7 mouse cellular contexts compared by ENCODE assay signal in the genomic region with DNA sequence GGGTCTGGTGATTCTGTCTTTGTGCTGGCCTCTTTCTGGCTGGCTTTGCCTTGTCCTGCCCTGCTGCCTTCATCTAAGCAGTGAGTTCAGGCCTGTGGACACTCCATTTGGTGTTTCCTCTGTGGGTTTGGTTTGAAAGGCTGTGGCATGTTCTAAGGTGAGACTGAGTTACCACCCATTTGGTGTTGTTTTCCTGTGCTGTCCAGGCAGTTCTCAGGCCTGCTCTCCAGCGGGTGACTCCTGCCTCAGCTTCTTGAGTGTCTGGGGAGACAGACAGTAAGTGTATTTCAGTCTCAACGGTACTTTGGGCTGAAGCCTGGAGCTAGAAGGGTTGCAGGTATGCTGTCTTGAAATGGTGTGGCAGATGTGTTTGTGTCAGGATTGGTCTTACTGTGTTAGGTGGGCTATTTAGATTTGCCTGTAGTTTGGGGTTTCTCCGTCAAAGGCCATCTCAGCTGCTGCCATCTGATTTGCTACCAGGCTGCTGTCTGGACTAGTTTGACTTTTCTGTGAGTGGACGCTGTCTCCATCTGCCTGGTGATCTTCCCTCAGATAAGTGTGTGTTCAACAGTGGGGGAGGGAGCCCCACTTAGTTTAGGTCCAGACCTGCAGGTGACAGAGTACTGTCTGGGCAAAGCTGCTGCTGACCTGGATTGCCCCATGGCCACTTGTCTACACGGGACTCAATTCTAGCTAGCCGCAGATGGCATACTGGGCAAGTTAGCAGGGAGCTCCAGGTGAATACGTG. TPM values are rescaled to one million over a fixed set of nuclear protein-coding genes. Genes with fewer than 3 reads are reported as not detected.
DNase-seq lines count a peak whose midpoint lies in the region; ATAC-seq and TF ChIP-seq lines count a peak whose summit lies in the region.

No protein-coding gene starts in this region.

- no peak for TF ChIP-seq POLR2A in lung, adult 2 months (IDR thresholded peaks at IDR 0.05; ENCODE audit: borderline replicate concordance, extremely low read depth, low read depth, low read length)

- H3K4me2 ChIP-seq in embryonic facial prominence, embryonic 14.5 days (ENCODE audit: low read depth, low read length), result peak overlapping the region; percentile 99
- peak overlapping the region; percentile 96 for H3K4me2 ChIP-seq in intestine, embryonic 16.5 days (ENCODE audit: low read depth, low read length)
- peak overlapping the region; percentile 99 for H3K4me2 ChIP-seq in neural tube, embryonic 14.5 days (ENCODE audit: low read depth, low read length)

- DNase-seq in lung, adult 2 months, result no peak
- no peak for DNase-seq in lung, adult 18-20 months
- no peak for DNase-seq in embryonic facial prominence, embryonic 14.5 days (ENCODE audit: low spot score)
- no peak for DNase-seq in yolk sac, embryonic 10.5 days (ENCODE audit: low spot score)
- DNase-seq in retina, postnatal 1 day, result no peak

- H3K9ac ChIP-seq in embryonic facial prominence, embryonic 14.5 days (ENCODE audit: low read depth, low read length), result peak overlapping the region; percentile 99
- H3K9ac ChIP-seq in intestine, embryonic 16.5 days (ENCODE audit: low read depth, low read length), result peak overlapping the region; percentile 100
- peak overlapping the region; percentile 96 for H3K9ac ChIP-seq in neural tube, embryonic 14.5 days (replicated peaks; ENCODE audit: low read depth, low read length)

- WGBS in lung, adult 2 months, result 6% methylated on average over 7 of the region's 7 CpGs
- 32% methylated on average over 7 of the region's 7 CpGs for WGBS in embryonic facial prominence, embryonic 14.5 days
- 17% methylated on average over 7 of the region's 7 CpGs for WGBS in intestine, embryonic 16.5 days
- WGBS in neural tube, embryonic 14.5 days, result 52% methylated on average over 7 of the region's 7 CpGs

- peak overlapping the region; percentile 100 for H3K27ac ChIP-seq in embryonic facial prominence, embryonic 14.5 days (replicated peaks; ENCODE audit: low read depth, low read length)
- peak overlapping the region; percentile 100 for H3K27ac ChIP-seq in intestine, embryonic 16.5 days (ENCODE audit: low read length)
- peak overlapping the region; percentile 99 for H3K27ac ChIP-seq in neural tube, embryonic 14.5 days (ENCODE audit: low read depth, low read length)

- TF ChIP-seq CTCF in lung, adult 2 months (IDR thresholded peaks at IDR 0.05; ENCODE audit: insufficient read depth, low read length), result no peak

- H3K36me3 ChIP-seq in embryonic facial prominence, embryonic 14.5 days (ENCODE audit: control insufficient read depth, insufficient read depth, low read length), result peaks cover 58% of the 10 kb centered on the region
- H3K36me3 ChIP-seq in intestine, embryonic 16.5 days (ENCODE audit: control insufficient read depth, insufficient read depth, low read length), result peaks cover 35% of the 10 kb centered on the region
- H3K36me3 ChIP-seq in neural tube, embryonic 14.5 days (ENCODE audit: control insufficient read depth, insufficient read depth, low read length), result peaks cover 43% of the 10 kb centered on the region

- no peaks in the 10 kb centered on the region for H3K9me3 ChIP-seq in embryonic facial prominence, embryonic 14.5 days (ENCODE audit: control insufficient read depth, low read length)
- H3K9me3 ChIP-seq in intestine, embryonic 16.5 days (ENCODE audit: control insufficient read depth, low read length), result no peaks in the 10 kb centered on the region
- H3K9me3 ChIP-seq in neural tube, embryonic 14.5 days (ENCODE audit: control insufficient read depth, low read length), result no peaks in the 10 kb centered on the region

- H3K27me3 ChIP-seq in embryonic facial prominence, embryonic 14.5 days (replicated peaks; ENCODE audit: control insufficient read depth, insufficient read depth, low read length), result no peaks in the 10 kb centered on the region
- H3K27me3 ChIP-seq in intestine, embryonic 16.5 days (replicated peaks; ENCODE audit: control insufficient read depth, insufficient read depth, low read length), result no peaks in the 10 kb centered on the region
- H3K27me3 ChIP-seq in neural tube, embryonic 14.5 days (ENCODE audit: control insufficient read depth, insufficient read depth, low read length), result no peaks in the 10 kb centered on the region; the same call in 1 of the 2 replicates

- no peak for ATAC-seq in embryonic facial prominence, embryonic 14.5 days (ENCODE audit: low read depth)
- no peak for ATAC-seq in intestine, embryonic 16.5 days
- no peak for ATAC-seq in neural tube, embryonic 14.5 days (ENCODE audit: low read depth)

- peak overlapping the region; percentile 25 for H3K4me3 ChIP-seq in lung, adult 2 months (replicated peaks; ENCODE audit: extremely low read depth, low read depth, low read length)
- peak overlapping the region; percentile 96 for H3K4me3 ChIP-seq in embryonic facial prominence, embryonic 14.5 days (ENCODE audit: low read depth, low read length)
- peak overlapping the region; percentile 97 for H3K4me3 ChIP-seq in intestine, embryonic 16.5 days (ENCODE audit: low read length)
- peak overlapping the region; percentile 97 for H3K4me3 ChIP-seq in neural tube, embryonic 14.5 days (ENCODE audit: low read depth, low read length)

- peaks cover 43% of the 10 kb centered on the region for H3K4me1 ChIP-seq in lung, adult 2 months (ENCODE audit: control insufficient read depth, insufficient read depth, low read length)
- peaks cover 40% of the 10 kb centered on the region for H3K4me1 ChIP-seq in embryonic facial prominence, embryonic 14.5 days (ENCODE audit: control insufficient read depth, insufficient read depth, low read length)
- peaks cover 60% of the 10 kb centered on the region for H3K4me1 ChIP-seq in intestine, embryonic 16.5 days (ENCODE audit: control insufficient read depth, insufficient read depth, low read length)
- H3K4me1 ChIP-seq in neural tube, embryonic 14.5 days (ENCODE audit: control insufficient read depth, insufficient read depth, low read length), result peaks cover 54% of the 10 kb centered on the region

RNA-seq across cellular contexts. Expression of a gene that starts 2.7 kb away (rescaled TPM):
- polyA plus RNA-seq in lung, adult 2 months (2012; rRNA removed), result 224 and 265 TPM in 2 replicates
- 198 and 254 TPM in 2 replicates for polyA plus RNA-seq in embryonic facial prominence, embryonic 14.5 days (2014; fragmentation: Nextera tagmentation; extraction: Ambion mirVana)
- 295 and 302 TPM in 2 replicates for polyA plus RNA-seq in intestine, embryonic 16.5 days (2015; fragmentation: Nextera tagmentation; extraction: Ambion mirVana)
- polyA plus RNA-seq in neural tube, embryonic 14.5 days (2014; fragmentation: Nextera tagmentation; extraction: Ambion mirVana), result 36.9 and 53.5 TPM in 2 replicates

RNA-seq across cellular contexts. Expression of a gene that starts 17.4 kb away (rescaled TPM):
- 3.6 and 5.0 TPM in 2 replicates for polyA plus RNA-seq in lung, adult 2 months (2012; rRNA removed)
- 4.1 and 6.7 TPM in 2 replicates for polyA plus RNA-seq in embryonic facial prominence, embryonic 14.5 days (2014; fragmentation: Nextera tagmentation; extraction: Ambion mirVana)
- polyA plus RNA-seq in intestine, embryonic 16.5 days (2015; fragmentation: Nextera tagmentation; extraction: Ambion mirVana), result 2.7 and 2.8 TPM in 2 replicates
- polyA plus RNA-seq in neural tube, embryonic 14.5 days (2014; fragmentation: Nextera tagmentation; extraction: Ambion mirVana), result 11.1 and 12.4 TPM in 2 replicates

RNA-seq across cellular contexts. Expression of a gene that starts 17.6 kb away (rescaled TPM):
- 8.4 and 8.9 TPM in 2 replicates for polyA plus RNA-seq in lung, adult 2 months (2012; rRNA removed)
- polyA plus RNA-seq in embryonic facial prominence, embryonic 14.5 days (2014; fragmentation: Nextera tagmentation; extraction: Ambion mirVana), result 32.4 and 50.2 TPM in 2 replicates
- polyA plus RNA-seq in intestine, embryonic 16.5 days (2015; fragmentation: Nextera tagmentation; extraction: Ambion mirVana), result 25.5 and 28.2 TPM in 2 replicates
- polyA plus RNA-seq in neural tube, embryonic 14.5 days (2014; fragmentation: Nextera tagmentation; extraction: Ambion mirVana), result 299 and 327 TPM in 2 replicates

RNA-seq across cellular contexts. Expression of a gene that starts 29.2 kb away (rescaled TPM):
- polyA plus RNA-seq in lung, adult 2 months (2012; rRNA removed), result 0.11 and 0.85 TPM in 2 replicates
- polyA plus RNA-seq in embryonic facial prominence, embryonic 14.5 days (2014; fragmentation: Nextera tagmentation; extraction: Ambion mirVana), result 0.64 and 2.0 TPM in 2 replicates
- 0.42 and 2.4 TPM in 2 replicates for polyA plus RNA-seq in intestine, embryonic 16.5 days (2015; fragmentation: Nextera tagmentation; extraction: Ambion mirVana)
- polyA plus RNA-seq in neural tube, embryonic 14.5 days (2014; fragmentation: Nextera tagmentation; extraction: Ambion mirVana), result 0.55 TPM in 1 of 2 replicates, not detected in the other

RNA-seq across cellular contexts. Expression of a gene that starts 33.8 kb away (rescaled TPM):
- polyA plus RNA-seq in lung, adult 2 months (2012; rRNA removed), result 297 and 1,797 TPM in 2 replicates
- 0.22 TPM in 1 of 2 replicates, not detected in the other for polyA plus RNA-seq in embryonic facial prominence, embryonic 14.5 days (2014; fragmentation: Nextera tagmentation; extraction: Ambion mirVana)
- polyA plus RNA-seq in intestine, embryonic 16.5 days (2015; fragmentation: Nextera tagmentation; extraction: Ambion mirVana), result not detected in 2 replicates
- not detected in 2 replicates for polyA plus RNA-seq in neural tube, embryonic 14.5 days (2014; fragmentation: Nextera tagmentation; extraction: Ambion mirVana)

Comparison
In these comparisons a context has a peak if more than half of its experiments do, and no peak if none do; other contexts are left out.
1. H3K4me3 ChIP-seq: peak in every context shown above with its lines; median percentile 97 in intestine, embryonic 16.5 days; 97 in neural tube, embryonic 14.5 days; 96 in embryonic facial prominence, embryonic 14.5 days; 25 in lung, adult 2 months.